Mouse (Mus musculus) B cell, adult 62 days (primary cell): ENCODE data around the gene Stxbp5. TPM values are rescaled to one million over a fixed set of nuclear protein-coding genes. Genes with fewer than 3 reads are reported as not detected.

Source experiments
- total RNA-seq: library from RNA; stranded (reverse); gene quantifications from 4 replicates; pipeline ENCODE4 v1.2.4, GENCODE M21; 2023

The Stxbp5 gene
- 27.9 to 35.3 TPM (median 28.3 TPM) in 4 replicates for total RNA-seq

DNA sequence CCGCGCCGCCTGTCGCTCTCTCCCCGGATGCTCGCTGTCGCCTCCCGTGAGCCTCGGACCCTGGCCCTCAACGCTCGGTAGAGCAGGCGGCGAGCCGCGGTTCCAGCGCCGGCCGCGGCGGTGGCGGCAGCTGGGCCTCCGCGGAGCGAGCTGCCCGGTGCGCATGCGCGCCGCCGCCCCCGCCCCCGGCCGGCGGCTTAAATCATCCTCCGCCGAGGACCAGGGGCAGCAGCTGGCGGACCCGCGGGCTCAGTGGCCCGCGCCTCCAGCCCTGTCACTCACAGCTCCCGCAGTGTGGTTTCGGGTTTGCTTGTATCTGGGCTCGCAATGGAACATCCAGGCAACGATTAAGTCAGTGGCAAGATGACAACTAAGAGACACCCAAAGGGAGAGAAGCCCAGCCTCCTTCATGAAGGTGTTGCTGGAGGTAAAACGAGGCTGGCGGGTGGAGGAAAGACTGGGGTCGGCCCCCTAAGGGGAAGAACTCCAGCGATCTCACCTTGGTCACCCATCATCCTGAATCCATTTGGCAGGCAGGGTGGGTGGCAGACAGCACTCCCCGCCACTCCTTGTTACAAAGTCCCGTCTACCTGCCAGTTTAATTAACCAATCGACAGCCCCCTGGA lies at the start of gene Stxbp5:
Gene Stxbp5, minus strand, starts transcription at position 9 of the 626 bp plus-strand sequence.

Other genes with a start within 250 kb of the Stxbp5 start
- not detected in 4 replicates for gene Samd5, start 225.9 kb downstream of the Stxbp5 start, total RNA-seq